Mouse (Mus musculus) frontal cortex, postnatal 25 days (tissue): ENCODE measurements at regions not wholly inside any gene's neighbourhood (a gene's known extent, or its start where the extent isn't known, plus 50 kb on each side); places are given as distances from the start of the nearest gene placed in this dataset.
"Not testable (repeated sequence)": the region's sequence is repeated elsewhere in the genome, so short reads cannot be mapped to it uniquely, and the experiment has no call there.

Experiments used
- DNase-seq, 2 experiments: peaks; one replicate each; pipeline ENCODE4 v3.0.0; 2022; ENCODE audit warnings: low spot score in 2 of 2

- DNase-seq = peak in 1 of 2 experiments; percentile 28
Observed at GRCm38 (mm10) chr1:42539541-42540520, 155.7 kb upstream of the Pou3f3 start.

- DNase-seq = no peak
Observed at GRCm38 (mm10) chr1:42541991-42542390, 153.6 kb upstream of the Pou3f3 start.

- no peak for DNase-seq
Observed at GRCm38 (mm10) chr1:42542846-42543549, 152.6 kb upstream of the Pou3f3 start.

GRCm38 (mm10) chr1:42546879-42547278 lies 148.7 kb upstream of the Pou3f3 start:
- DNase-seq = no peak

- no peak for DNase-seq
Observed at GRCm38 (mm10) chr1:42557301-42557700, 138.3 kb upstream of the Pou3f3 start.

GRCm38 (mm10) chr1:42567640-42568039 lies 127.9 kb upstream of the Pou3f3 start:
- no peak for DNase-seq

- no peak for DNase-seq
Observed at GRCm38 (mm10) chr1:42585191-42585590, 110.4 kb upstream of the Pou3f3 start.

- no peak for DNase-seq
Observed at GRCm38 (mm10) chr1:42588499-42588898, 107.1 kb upstream of the Pou3f3 start.

- DNase-seq = no peak
Observed at GRCm38 (mm10) chr1:42589442-42589841, 106.1 kb upstream of the Pou3f3 start.

- no peak for DNase-seq
Observed at GRCm38 (mm10) chr1:42591855-42592254, 103.7 kb upstream of the Pou3f3 start.

GRCm38 (mm10) chr1:42597065-42597464 lies 98.5 kb upstream of the Pou3f3 start:
- no peak for DNase-seq

GRCm38 (mm10) chr1:42599238-42599637 lies 96.3 kb upstream of the Pou3f3 start:
- DNase-seq = no peak

GRCm38 (mm10) chr1:42606251-42606650 lies 89.3 kb upstream of the Pou3f3 start:
- no peak for DNase-seq

- DNase-seq = not testable (repeated sequence)
Observed at GRCm38 (mm10) chr1:42607466-42608043, 88.0 kb upstream of the Pou3f3 start.

- DNase-seq = no peak
Observed at GRCm38 (mm10) chr1:42623766-42624165, 71.8 kb upstream of the Pou3f3 start.

GRCm38 (mm10) chr1:42628800-42629199 lies 66.8 kb upstream of the Pou3f3 start:
- DNase-seq = no peak

GRCm38 (mm10) chr1:42629465-42630261 lies 65.9 kb upstream of the Pou3f3 start:
- no peak for DNase-seq

- DNase-seq = no peak
Observed at GRCm38 (mm10) chr1:42632286-42632685, 63.3 kb upstream of the Pou3f3 start.

GRCm38 (mm10) chr1:42636558-42636957 lies 59.0 kb upstream of the Pou3f3 start:
- no peak for DNase-seq
